Mouse (Mus musculus) lung, embryonic 16.5 days (tissue): Measurements from ENCODE around the gene Fasn. TPM values are rescaled to one million over a fixed set of nuclear protein-coding genes. Genes with fewer than 3 reads are reported as not detected.
"Not testable (repeated sequence)": the region's sequence is repeated elsewhere in the genome, so short reads cannot be mapped to it uniquely, and the experiment has no call there.

Experiments used
- ATAC-seq: fragments of 200-750 bp; cut with Nextera tagmentation; 2 replicates; pipeline ENCODE4 v1.8.0; 2017; ENCODE audit warnings: low read depth, mild to moderate bottlenecking, moderate library complexity
- H3K27ac ChIP-seq: fragments of 300-500 bp; sonication (generic); 2 replicates; pipeline ENCODE4 v1.5.1; 2014; ENCODE audit warnings: mild to moderate bottlenecking, control low read depth, low read length
- H3K27me3 ChIP-seq: fragments of 300-500 bp; sonication (generic); 2 replicates; pipeline ENCODE4 v1.6.1; 2014; ENCODE audit warnings: low read depth, low read length, mixed read lengths; ENCODE audit not compliant: control insufficient read depth, insufficient read depth
- H3K36me3 ChIP-seq: fragments of 300-500 bp; sonication (generic); 2 replicates; pipeline ENCODE4 v1.6.1; 2014; ENCODE audit warnings: low read length; ENCODE audit not compliant: control insufficient read depth, insufficient read depth
- H3K4me1 ChIP-seq: fragments of 300-500 bp; sonication (generic); replicated peaks from 2 replicates; pipeline ENCODE4 v1.6.1; 2014; ENCODE audit warnings: low read length, mixed read lengths; ENCODE audit not compliant: control insufficient read depth, insufficient read depth
- H3K4me2 ChIP-seq: fragments of 300-500 bp; sonication (generic); 2 replicates; pipeline ENCODE4 v1.6.1; 2014; ENCODE audit warnings: low read depth, low read length, control low read depth
- H3K4me3 ChIP-seq: fragments of 300-500 bp; sonication (generic); 2 replicates; pipeline ENCODE4 v1.5.1; 2014; ENCODE audit warnings: mild to moderate bottlenecking, low read length, control low read depth
- H3K9ac ChIP-seq: fragments of 300-500 bp; sonication (generic); 2 replicates; pipeline ENCODE4 v1.6.1; 2014; ENCODE audit warnings: low read length, control low read depth
- H3K9me3 ChIP-seq: fragments of 300-500 bp; sonication (generic); 2 replicates; pipeline ENCODE4 v1.6.1; 2016; ENCODE audit warnings: low read length; ENCODE audit not compliant: control insufficient read depth
- WGBS: fragments of 180-500 bp; shearing (Covaris S2); extraction: QIAGEN DNeasy Blood & Tissue Kit; methylation state at CpG from one replicate; pipeline ENCODE4 v1.1.7; 2014; 5-methylcytosine and 5-hydroxymethylcytosine counted together
- polyA plus RNA-seq: library from polyadenylated mRNA; unstranded; fragments of >200 nt; fragmentation: Nextera tagmentation; extraction: Ambion mirVana; gene quantifications from 2 replicates; pipeline ENCODE4 v1.2.1, GENCODE M21; 2015

Gene Fasn
- polyA plus RNA-seq, 1 experiment from 2014 or later = 50.6 TPM

- Histone ChIP-seq H3K4me2 (no peak overlapping the region), H3K36me3 (no peaks in the 10 kb centered on the region), H3K27me3 (no peaks in the 10 kb centered on the region), H3K9ac (no peak overlapping the region), H3K27ac (no peak overlapping the region), H3K9me3 (no peaks in the 10 kb centered on the region), H3K4me3 (no peak overlapping the region), H3K4me1 (no peaks in the 10 kb centered on the region; the same call in 1 of the 2 replicates)
- WGBS = 81% methylated on average over 7 of the region's 7 CpGs
- no peak for ATAC-seq
These were observed 50.7 kb downstream of the Fasn start for GRCm38 (mm10) chr11:120773463-120774190.

GRCm38 (mm10) chr11:120772749-120773148, 51.6 kb downstream of the Fasn start:
- Histone ChIP-seq H3K4me3 (no peak overlapping the region), H3K27me3 (no peaks in the 10 kb centered on the region), H3K27ac (no peak overlapping the region), H3K9ac (no peak overlapping the region), H3K4me2 (no peak overlapping the region), H3K36me3 (no peaks in the 10 kb centered on the region), H3K4me1 (no peaks in the 10 kb centered on the region; the same call in 1 of the 2 replicates), H3K9me3 (no peaks in the 10 kb centered on the region)
- no peak for ATAC-seq
- 72% methylated on average over 3 of the region's 3 CpGs for WGBS

DNA sequence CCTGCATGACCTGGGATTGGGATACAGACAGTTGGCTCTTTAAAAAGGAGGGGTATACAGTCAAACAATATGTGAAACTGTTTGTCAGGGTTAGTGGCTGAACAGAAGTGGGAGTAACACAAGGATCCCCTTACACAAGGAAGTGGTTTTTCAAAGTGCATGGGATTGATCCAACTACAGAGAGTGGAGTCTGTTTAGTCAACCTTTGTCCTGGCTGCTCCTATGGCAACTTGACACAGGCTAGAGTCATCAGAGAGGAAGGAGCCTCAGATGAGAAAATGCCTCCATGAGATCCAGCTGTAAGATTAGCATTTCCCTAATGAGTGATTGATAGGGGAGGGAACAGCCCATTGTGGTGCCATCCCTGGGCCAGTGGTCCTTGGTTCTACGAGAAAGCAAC, 56.1 kb downstream of the Fasn start:
- no peaks in the 10 kb centered on the region for H3K9me3 ChIP-seq
- WGBS = 73% methylated on average over 1 of the region's 1 CpGs
- H3K4me3 ChIP-seq = no peak overlapping the region
- no peak overlapping the region for H3K27ac ChIP-seq
- H3K36me3 ChIP-seq = no peaks in the 10 kb centered on the region
- no peak overlapping the region for H3K4me2 ChIP-seq
- no peaks in the 10 kb centered on the region for H3K4me1 ChIP-seq
- no peak overlapping the region for H3K9ac ChIP-seq
- ATAC-seq = no peak
- no peaks in the 10 kb centered on the region for H3K27me3 ChIP-seq

DNA sequence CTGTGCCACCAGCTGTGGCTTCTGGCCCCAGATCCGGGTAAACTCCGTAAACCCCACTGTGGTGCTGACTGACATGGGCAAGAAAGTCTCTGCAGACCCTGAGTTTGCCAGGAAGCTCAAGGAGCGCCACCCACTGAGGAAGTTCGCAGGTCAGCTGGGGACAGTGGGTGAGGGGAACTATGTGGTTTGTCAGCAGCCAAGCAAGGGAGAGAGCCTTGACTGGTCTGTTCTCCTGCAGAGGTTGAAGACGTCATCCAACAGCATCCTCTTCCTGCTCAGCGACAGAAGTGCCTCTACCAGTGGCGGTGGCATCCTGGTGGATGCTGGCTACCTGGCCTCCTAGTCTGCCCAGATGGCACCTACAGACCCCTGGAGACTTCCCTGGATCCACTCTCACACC, 57.3 kb downstream of the Fasn start:
- H3K4me2 ChIP-seq, H3K36me3 ChIP-seq, H3K9me3 ChIP-seq, H3K27me3 ChIP-seq, H3K27ac ChIP-seq, H3K9ac ChIP-seq, H3K4me1 ChIP-seq, H3K4me3 ChIP-seq, ATAC-seq: not testable (repeated sequence)
- 41% methylated on average over 3 of the region's 7 CpGs for WGBS

DNA sequence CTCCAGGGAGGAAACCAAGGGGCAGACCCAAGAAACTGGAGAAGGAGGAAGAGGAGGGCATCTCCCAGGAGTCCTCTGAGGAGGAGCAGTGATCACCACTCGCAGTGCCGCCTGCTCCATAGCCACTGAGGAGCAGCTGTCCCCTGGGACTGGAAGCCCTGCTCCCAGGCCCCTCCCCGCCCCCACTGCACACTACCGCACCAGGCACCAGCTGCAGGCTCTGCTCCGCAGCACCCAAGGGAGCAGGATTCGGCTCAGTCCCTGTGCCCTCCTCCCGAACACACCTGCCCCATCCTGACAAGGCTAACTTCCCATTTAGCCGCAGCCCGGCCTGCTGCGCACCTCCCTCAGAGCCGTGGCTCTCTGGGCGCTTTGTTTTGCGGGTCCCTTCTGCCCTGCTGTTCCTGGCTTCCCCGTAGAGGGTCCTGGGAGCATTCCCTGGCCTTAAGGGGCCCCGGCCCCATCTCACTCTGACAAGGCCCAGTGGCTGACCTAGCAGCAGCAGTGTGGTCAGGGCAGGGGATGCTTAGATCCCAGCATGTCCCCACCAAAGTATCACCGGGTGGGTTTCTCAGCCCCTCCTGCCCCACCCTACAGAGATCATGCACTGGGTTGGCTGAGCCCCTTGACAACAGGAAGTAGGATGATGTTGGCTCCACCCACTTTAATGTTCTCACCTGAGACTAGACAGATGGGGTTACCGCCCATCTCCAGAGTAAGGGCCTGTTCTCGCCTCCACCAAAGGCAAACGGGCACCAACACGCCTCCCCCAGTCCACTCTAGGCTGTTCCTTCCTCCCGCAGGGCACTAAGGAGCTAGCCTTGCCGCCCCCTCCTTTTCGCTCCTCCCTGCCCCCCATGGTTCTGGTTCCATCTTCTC, 61.0 kb downstream of the Fasn start:
- H3K36me3 ChIP-seq, H3K27me3 ChIP-seq, H3K4me3 ChIP-seq, H3K9ac ChIP-seq, H3K27ac ChIP-seq, H3K4me1 ChIP-seq: not testable (repeated sequence)
- Histone ChIP-seq H3K4me2 (peak overlapping the region; percentile 16), H3K9me3 (peaks cover 12% of the 10 kb centered on the region; the same call in 1 of the 2 replicates)
- WGBS = 0% methylated on average over 2 of the region's 23 CpGs
- ATAC-seq = peak; percentile 27

GRCm38 (mm10) chr11:120762672-120763041, 61.7 kb downstream of the Fasn start, which contains the start of gene Hmga1b:
Hmga1b (plus strand) TSS chr11:120762794.
- H3K4me2 ChIP-seq = peak within 1 kb of the TSS; percentile 16
- peak; percentile 34; the same call in 1 of the 2 replicates for ATAC-seq

GRCm38 (mm10) chr11:120761811-120762671, 62.3 kb downstream of the Fasn start:
- no peak overlapping the region for H3K9ac ChIP-seq
- 62% methylated on average over 14 of the region's 14 CpGs for WGBS
- peaks cover 18% of the 10 kb centered on the region; the same call in 1 of the 2 replicates for H3K9me3 ChIP-seq
- H3K36me3 ChIP-seq = no peaks in the 10 kb centered on the region
- 0 out of 2 replicates have a peak overlapping the region, but pooled peaks have one; percentile 21 for H3K27ac ChIP-seq
- peak overlapping the region; percentile 16 for H3K4me2 ChIP-seq
- peak; percentile 43; the same call in 1 of the 2 replicates for ATAC-seq
- no peaks in the 10 kb centered on the region for H3K27me3 ChIP-seq
- peaks cover 3% of the 10 kb centered on the region; the same call in 1 of the 2 replicates for H3K4me1 ChIP-seq
- H3K4me3 ChIP-seq = no peak overlapping the region; the same call in 1 of the 2 replicates

More at GRCm38 (mm10) chr11:120762672-120763041, 61.7 kb downstream of the Fasn start, which contains the start of gene Hmga1b:
- Histone ChIP-seq H3K27ac (0 out of 2 replicates have a peak within 1 kb of the TSS, but pooled peaks have one; percentile 21), H3K9me3 (peaks cover 17% of the 10 kb centered on the region; the same call in 1 of the 2 replicates)
- H3K4me1 ChIP-seq, H3K27me3 ChIP-seq, H3K4me3 ChIP-seq, H3K9ac ChIP-seq, H3K36me3 ChIP-seq: not testable (repeated sequence)
- 7% methylated on average over 14 of the region's 14 CpGs for WGBS

GRCm38 (mm10) chr11:120760236-120760635, 64.1 kb downstream of the Fasn start:
- ATAC-seq = no peak
- Histone ChIP-seq H3K4me3 (no peak overlapping the region), H3K36me3 (no peaks in the 10 kb centered on the region)

More at GRCm38 (mm10) chr11:120760236-120760635, 64.1 kb downstream of the Fasn start:
- no peaks in the 10 kb centered on the region for H3K27me3 ChIP-seq
- H3K9ac ChIP-seq = no peak overlapping the region
- H3K9me3 ChIP-seq = peaks cover 21% of the 10 kb centered on the region; the same call in 1 of the 2 replicates
- 79% methylated on average over 9 of the region's 9 CpGs for WGBS
- H3K4me1 ChIP-seq = peaks cover 3% of the 10 kb centered on the region; the same call in 1 of the 2 replicates
- no peak overlapping the region for H3K27ac ChIP-seq
- H3K4me2 ChIP-seq = no peak overlapping the region
